18 mouse cellular contexts compared by ENCODE assay signal in genomic region chr2:168118456-168118855, GRCm38 (mm10). TPM values are rescaled to one million over a fixed set of nuclear protein-coding genes. Genes with fewer than 3 reads are reported as not detected.
DNase-seq lines count a peak whose midpoint lies in the region; ATAC-seq lines count a peak whose summit lies in the region.
"Had no signal": no experiment of that assay in that cellular context is flagged by ENCODE, and none has a peak within 500 bp of the region (broad histone marks: within the 10 kb centered on the region; RNA-seq: fewer than 3 reads in every experiment).

No protein-coding gene starts in this region.

- H3K4me2 ChIP-seq in kidney, embryonic 14.5 days (replicated peaks; ENCODE audit: low read depth, low read length), result no peak overlapping the region
- H3K4me2 ChIP-seq: forebrain, embryonic 15.5 days had no signal

- H3K9me3 ChIP-seq in kidney, embryonic 14.5 days (ENCODE audit: control insufficient read depth, low read length), result no peaks in the 10 kb centered on the region; the same call in 1 of the 2 replicates
- H3K9me3 ChIP-seq: embryonic facial prominence, embryonic 10.5 days; embryonic facial prominence, embryonic 12.5 days; forebrain, embryonic 13.5 days; forebrain, embryonic 15.5 days had no signal

- no peaks in the 10 kb centered on the region for H3K27me3 ChIP-seq in kidney, embryonic 14.5 days (ENCODE audit: control insufficient read depth, insufficient read depth, low read length)
- H3K27me3 ChIP-seq: forebrain, embryonic 15.5 days had no signal

- H3K4me1 ChIP-seq in kidney, embryonic 14.5 days (ENCODE audit: control insufficient read depth, insufficient read depth, low read length), result peaks cover 3% of the 10 kb centered on the region; the same call in 1 of the 2 replicates

- peak; percentile 34 for DNase-seq in right cerebral cortex, adult 18-20 months
- no peak for DNase-seq in right cerebral cortex, postnatal 25 days
- peak; percentile 70 for DNase-seq in A20 (ENCODE audit: low read depth, low spot score)
- peak; percentile 45 for DNase-seq in telencephalon, adult 2 months (ENCODE audit: low read depth, low spot score)
- DNase-seq: adrenal gland, adult 2 months; adrenal gland, postnatal 10 days; adrenal gland, postnatal 25 days; cerebellum, adult 11-12 months; cerebellum, adult 2 months; cerebellum, adult 9-10 months; cerebellum, postnatal 10 days; cerebellum, postnatal 25 days; forebrain, postnatal 0 days had no signal

- no peak overlapping the region for H3K9ac ChIP-seq in kidney, embryonic 14.5 days (ENCODE audit: low read depth, low read length)
- H3K9ac ChIP-seq: forebrain, embryonic 15.5 days had no signal

- no peak for ATAC-seq in kidney, embryonic 14.5 days (ENCODE audit: low FRiP score, low TSS enrichment)
- ATAC-seq: forebrain, postnatal 0 days had no signal

- H3K4me3 ChIP-seq in kidney, embryonic 14.5 days (ENCODE audit: low read length), result no peak overlapping the region
- H3K4me3 ChIP-seq: forebrain, embryonic 13.5 days; forebrain, embryonic 15.5 days had no signal

- H3K36me3 ChIP-seq in kidney, embryonic 14.5 days (ENCODE audit: control insufficient read depth, insufficient read depth, low read length), result no peaks in the 10 kb centered on the region
- H3K36me3 ChIP-seq: embryonic facial prominence, embryonic 10.5 days; embryonic facial prominence, embryonic 12.5 days; forebrain, embryonic 15.5 days had no signal

- 84% methylated on average over 3 of the region's 3 CpGs for WGBS in kidney, embryonic 14.5 days

- H3K27ac ChIP-seq in kidney, embryonic 14.5 days (ENCODE audit: low read depth, low read length), result no peak overlapping the region
- H3K27ac ChIP-seq: embryonic facial prominence, embryonic 12.5 days; forebrain, embryonic 13.5 days; forebrain, embryonic 15.5 days had no signal

RNA-seq across cellular contexts. Expression of gene Pard6b, which starts 37.7 kb away (rescaled TPM):
- polyA plus RNA-seq in kidney, embryonic 14.5 days (2014; fragmentation: Nextera tagmentation; extraction: Ambion mirVana), result 9.7 and 22.0 TPM in 2 replicates
